Mouse (Mus musculus): ENCODE measurements at regions not wholly inside any gene's neighbourhood (a gene's known extent, or its start where the extent isn't known, plus 50 kb on each side); places are given as distances from the start of the nearest gene placed in this dataset.

- no peak for DNase-seq (ENCODE audit: low spot score in 2 of 2)
These were observed 79.6 kb upstream of the Foxn3 start for GRCm38 (mm10) chr12:99643016-99643415.

GRCm38 (mm10) chr12:99642131-99642895 lies 78.9 kb upstream of the Foxn3 start:
- no peak for DNase-seq (ENCODE audit: low spot score in 2 of 2)

GRCm38 (mm10) chr12:99641278-99641677 lies 77.9 kb upstream of the Foxn3 start:
- DNase-seq (ENCODE audit: low spot score in 2 of 2) = no peak

GRCm38 (mm10) chr12:99640214-99641151 lies 77.1 kb upstream of the Foxn3 start:
- DNase-seq (ENCODE audit: low spot score in 2 of 2) = no peak

DNA sequence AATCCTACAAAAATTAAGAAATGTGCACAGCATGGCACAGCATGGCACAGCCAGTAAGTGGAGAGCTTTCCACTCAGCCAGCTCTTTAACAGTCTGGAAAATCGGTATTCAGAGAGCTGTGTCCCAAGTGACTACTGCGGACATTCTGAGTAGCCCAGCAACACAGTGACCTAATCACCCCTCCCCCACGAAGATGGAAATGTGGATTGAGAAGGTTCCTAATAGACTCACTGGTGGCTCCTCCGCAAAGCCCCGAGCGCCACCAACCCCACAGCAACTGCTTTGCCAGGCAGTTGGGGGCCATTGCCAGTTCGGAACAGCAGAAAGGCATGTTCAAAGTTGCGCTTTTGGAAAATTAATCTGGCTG lies 76.4 kb upstream of the Foxn3 start:
- DNase-seq (ENCODE audit: low spot score in 2 of 2) = no peak

DNA sequence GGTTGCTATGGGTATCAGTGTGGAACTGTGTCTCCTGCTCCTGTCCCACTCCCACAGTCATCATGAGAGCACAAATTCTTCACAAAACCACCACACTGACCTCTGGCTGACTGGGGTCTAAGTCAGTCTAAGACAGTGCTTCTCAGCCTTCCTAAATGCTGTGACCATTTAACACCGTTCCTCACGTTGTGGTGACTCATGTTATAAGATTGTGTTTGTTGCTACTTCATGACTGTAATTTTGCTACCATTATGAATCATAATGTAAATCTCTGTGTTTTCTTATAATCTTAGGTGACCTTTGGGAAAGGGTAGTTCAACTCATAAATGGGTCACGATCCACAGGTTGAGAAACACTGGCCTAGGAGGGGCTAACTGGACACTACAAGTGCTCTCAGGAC lies 75.7 kb upstream of the Foxn3 start:
- no peak for DNase-seq (ENCODE audit: low spot score in 2 of 2)

DNA sequence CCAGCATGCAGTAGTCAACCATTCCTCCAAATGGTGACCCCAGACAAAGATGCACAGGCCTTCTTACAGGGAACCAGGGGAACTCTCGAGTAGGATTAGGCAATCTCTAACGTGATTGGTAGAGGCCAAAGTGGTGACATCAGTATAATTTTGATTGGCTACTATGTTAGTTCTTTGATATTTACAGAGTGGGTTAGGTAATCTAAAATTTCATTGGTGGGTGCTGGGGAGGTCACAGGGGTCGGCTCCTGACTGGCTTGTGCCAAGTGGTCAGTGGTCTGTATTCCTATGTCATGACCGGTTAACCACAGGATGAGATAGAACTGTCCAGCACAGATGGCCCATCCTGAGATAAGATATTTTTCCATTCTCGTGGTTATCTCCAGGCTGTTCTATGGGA lies 74.6 kb upstream of the Foxn3 start:
- DNase-seq (ENCODE audit: low spot score in 2 of 2) = no peak

DNA sequence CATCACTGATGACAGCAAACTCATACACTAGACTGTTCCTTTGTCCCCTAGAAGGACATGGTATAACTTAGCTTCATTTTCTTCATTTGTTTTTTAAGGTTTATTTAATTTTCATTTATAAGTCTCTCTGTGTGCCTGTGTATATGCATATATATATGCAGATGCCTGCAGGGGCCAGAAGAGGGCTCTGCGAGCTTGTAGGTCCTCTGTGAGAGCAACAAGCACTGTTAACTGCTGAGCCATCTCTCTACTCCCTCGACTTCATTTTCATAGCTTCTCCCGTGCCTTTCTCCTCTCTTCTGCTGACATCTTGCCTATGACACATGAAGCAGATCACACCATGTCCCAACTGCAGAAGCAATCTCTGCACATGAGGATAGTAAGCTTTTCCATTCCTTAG lies 72.9 kb upstream of the Foxn3 start:
- DNase-seq (ENCODE audit: low spot score in 2 of 2) = no peak

- DNase-seq (ENCODE audit: low spot score in 2 of 2) = no peak
These were observed 72.0 kb upstream of the Foxn3 start for GRCm38 (mm10) chr12:99635361-99635760.

DNA sequence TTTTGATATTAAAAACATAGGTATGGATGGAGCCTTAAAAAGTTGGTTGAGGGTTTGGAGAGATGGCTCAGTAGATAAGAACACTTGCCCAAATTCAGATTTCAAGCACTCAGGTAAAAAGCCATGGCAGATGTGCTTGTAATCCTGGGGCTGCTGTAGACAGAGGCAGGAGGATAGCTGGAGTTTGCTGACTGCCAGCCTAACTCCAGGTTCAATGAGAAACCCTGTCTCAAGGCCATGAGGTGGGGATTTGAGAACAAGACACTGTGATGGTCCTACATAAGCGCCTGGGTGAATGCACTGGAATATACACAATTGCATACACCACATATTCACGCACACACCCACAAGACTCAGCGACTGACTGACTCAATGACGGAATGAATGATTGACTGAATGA lies 71.3 kb upstream of the Foxn3 start:
- no peak for DNase-seq (ENCODE audit: low spot score in 2 of 2)

DNA sequence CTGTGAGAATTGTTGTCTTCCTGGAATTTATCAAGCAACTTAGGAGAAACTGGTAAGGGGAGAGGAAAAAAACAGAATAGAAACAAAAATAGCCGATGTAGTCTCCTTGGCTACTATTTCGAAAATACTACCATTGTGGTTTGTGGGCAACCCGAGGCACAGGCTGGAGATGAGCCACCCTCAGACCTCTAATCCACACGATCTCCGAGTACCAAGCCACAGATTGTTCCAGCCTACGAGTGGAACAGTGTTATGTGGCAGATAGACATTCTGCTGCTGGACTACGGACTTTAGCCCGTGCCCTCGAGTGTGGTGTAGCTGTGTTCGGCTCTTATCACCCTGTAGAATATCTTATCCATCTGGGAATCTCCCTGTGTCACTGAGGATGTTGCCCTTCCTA lies 70.3 kb upstream of the Foxn3 start:
- no peak for DNase-seq (ENCODE audit: low spot score in 2 of 2)

GRCm38 (mm10) chr12:99632988-99633387 lies 69.6 kb upstream of the Foxn3 start:
- DNase-seq (ENCODE audit: low spot score in 2 of 2) = no peak

GRCm38 (mm10) chr12:99629606-99630005 lies 66.2 kb upstream of the Foxn3 start:
- DNase-seq (ENCODE audit: low spot score in 2 of 2) = no peak

- DNase-seq (ENCODE audit: low spot score in 2 of 2) = no peak
These were observed 65.0 kb upstream of the Foxn3 start for GRCm38 (mm10) chr12:99628421-99628820.

DNA sequence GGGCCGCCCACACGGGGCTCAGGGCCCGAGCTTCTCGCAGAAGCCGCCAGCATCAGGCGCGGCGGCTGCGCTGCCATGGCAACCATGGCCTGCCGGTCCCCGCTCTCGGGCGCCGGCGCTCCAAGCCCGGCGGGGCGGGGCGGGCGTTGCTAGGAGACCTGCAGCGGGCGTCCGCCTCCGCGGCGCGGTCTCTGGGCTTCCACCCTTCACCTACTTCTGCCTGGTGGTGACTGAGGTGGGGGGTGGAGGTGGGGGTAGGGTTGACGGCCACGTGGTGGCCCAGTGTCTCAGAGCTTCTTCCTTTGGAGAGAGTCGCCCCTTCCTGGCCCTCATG lies 64.5 kb upstream of the Foxn3 start:
- DNase-seq (ENCODE audit: low spot score in 2 of 2) = peak; percentile 82 to 90

DNA sequence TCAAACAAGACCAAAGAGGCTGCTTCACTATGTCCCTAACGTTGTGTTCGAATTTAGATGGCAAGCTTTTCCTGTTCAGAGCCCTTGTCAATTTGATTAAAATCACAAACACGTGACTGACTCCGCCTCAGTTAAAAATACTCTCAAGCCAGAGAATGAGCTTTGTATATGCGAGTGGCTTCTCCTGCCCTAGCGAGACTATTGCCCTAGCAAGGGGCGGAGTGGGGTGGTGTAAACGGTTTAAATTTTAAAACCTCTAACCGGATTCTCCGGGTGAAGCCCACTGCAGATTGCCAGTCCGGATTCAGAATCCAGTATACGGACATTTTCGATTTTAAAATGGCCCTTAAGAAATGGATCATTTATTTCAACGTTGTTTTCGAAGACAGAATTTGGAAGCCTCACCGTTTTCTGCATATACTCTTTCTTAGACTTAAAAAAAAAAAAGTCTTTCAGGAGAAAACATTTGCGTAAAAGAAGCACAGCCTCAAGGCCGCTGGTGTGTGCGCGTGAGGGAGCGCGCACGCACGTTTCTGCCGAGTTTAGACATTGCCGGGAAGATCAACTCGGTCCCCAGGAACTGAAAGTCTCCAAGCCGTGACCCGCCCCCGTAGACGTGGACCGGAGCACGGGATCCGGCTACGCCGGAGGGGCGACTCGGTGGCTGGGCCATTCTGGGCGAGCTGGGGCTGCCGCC lies 64.0 kb upstream of the Foxn3 start:
- peak in 1 of 2 experiments; percentile 16 for DNase-seq (ENCODE audit: low spot score in 2 of 2)

GRCm38 (mm10) chr12:99626147-99626546 lies 62.8 kb upstream of the Foxn3 start:
- DNase-seq (ENCODE audit: low spot score in 2 of 2) = peak in 1 of 2 experiments; percentile 3

- no peak for DNase-seq (ENCODE audit: low spot score in 2 of 2)
These were observed 61.7 kb upstream of the Foxn3 start for GRCm38 (mm10) chr12:99625094-99625493.

- no peak for DNase-seq (ENCODE audit: low spot score in 2 of 2)
These were observed 58.9 kb upstream of the Foxn3 start for GRCm38 (mm10) chr12:99622238-99622637.

GRCm38 (mm10) chr12:99617241-99617804 lies 53.9 kb upstream of the Foxn3 start:
- peak in 1 of 2 experiments; percentile 14 for DNase-seq (ENCODE audit: low spot score in 2 of 2)

GRCm38 (mm10) chr12:99614420-99614819 lies 51.0 kb upstream of the Foxn3 start:
- no peak for DNase-seq (ENCODE audit: low spot score in 2 of 2)

Data from adrenal gland, adult 18-20 months (tissue).